Mouse (Mus musculus): ENCODE data around the gene Ddx60. TPM values are rescaled to one million over a fixed set of nuclear protein-coding genes. Genes with fewer than 3 reads are reported as not detected.
A peak's percentile ranks its signal among the peaks of the same experiment; 100 is the strongest.

Gene Ddx60
- polyA plus RNA-seq (2014; fragmentation: Nextera tagmentation; extraction: Ambion mirVana) = 0.37 and 0.84 TPM in 2 replicates

GRCm38 (mm10) chr8:61927777-61928494 lies at the start of gene Ddx60:
Ddx60 (plus strand) TSS chr8:61928087.
- Histone ChIP-seq H3K4me1 (replicated peaks; ENCODE audit: control insufficient read depth, insufficient read depth, low read length) (0 out of 2 replicates have a peak, but pooled peaks cover 4% of the 10 kb centered on the region), H3K9ac (peak within 1 kb of the TSS; percentile 43), H3K4me2 (replicated peaks) (peak within 1 kb of the TSS; percentile 70), H3K27me3 (ENCODE audit: control insufficient read depth, insufficient read depth, low read length) (no peaks in the 10 kb centered on the region), H3K36me3 (replicated peaks; ENCODE audit: control insufficient read depth, insufficient read depth) (no peaks in the 10 kb centered on the region), H3K27ac (no peak within 1 kb of the TSS), H3K4me3 (replicated peaks; ENCODE audit: low read length) (peak within 1 kb of the TSS; percentile 37), H3K9me3 (ENCODE audit: control insufficient read depth, low read length) (no peaks in the 10 kb centered on the region)
- WGBS = 16% methylated on average over 22 of the region's 22 CpGs
- peak; percentile 40 for DNase-seq (ENCODE audit: low spot score)
- ATAC-seq (ENCODE audit: low FRiP score) = 0 out of 2 replicates have a peak, but pooled peaks have one; percentile 14

- ATAC-seq (ENCODE audit: low FRiP score) = no peak
- Histone ChIP-seq H3K4me2 (replicated peaks) (no peak overlapping the region), H3K27ac (no peak overlapping the region), H3K4me1 (replicated peaks; ENCODE audit: control insufficient read depth, insufficient read depth, low read length) (no peaks in the 10 kb centered on the region), H3K36me3 (replicated peaks; ENCODE audit: control insufficient read depth, insufficient read depth) (no peaks in the 10 kb centered on the region), H3K27me3 (ENCODE audit: control insufficient read depth, insufficient read depth, low read length) (no peaks in the 10 kb centered on the region), H3K4me3 (replicated peaks; ENCODE audit: low read length) (no peak overlapping the region), H3K9me3 (ENCODE audit: control insufficient read depth, low read length) (no peaks in the 10 kb centered on the region), H3K9ac (no peak overlapping the region)
- DNase-seq (ENCODE audit: low spot score) = peak; percentile 78
- WGBS = 59% methylated on average over 2 of the region's 2 CpGs
These were observed 33.8 kb upstream of the Ddx60 start for GRCm38 (mm10) chr8:61894062-61894461.

- Histone ChIP-seq H3K27me3 (ENCODE audit: control insufficient read depth, insufficient read depth, low read length) (no peaks in the 10 kb centered on the region), H3K27ac (no peak overlapping the region), H3K4me2 (replicated peaks) (no peak overlapping the region), H3K4me1 (replicated peaks; ENCODE audit: control insufficient read depth, insufficient read depth, low read length) (no peaks in the 10 kb centered on the region), H3K9ac (no peak overlapping the region), H3K36me3 (replicated peaks; ENCODE audit: control insufficient read depth, insufficient read depth) (no peaks in the 10 kb centered on the region), H3K4me3 (replicated peaks; ENCODE audit: low read length) (no peak overlapping the region), H3K9me3 (ENCODE audit: control insufficient read depth, low read length) (no peaks in the 10 kb centered on the region)
- ATAC-seq (ENCODE audit: low FRiP score) (no peak), DNase-seq (ENCODE audit: low spot score) (no peak)
- 92% methylated on average over 1 of the region's 1 CpGs for whole genome bisulfite sequencing
These were observed 31.1 kb upstream of the Ddx60 start for GRCm38 (mm10) chr8:61896742-61897141.

GRCm38 (mm10) chr8:61897402-61897801 lies 30.5 kb upstream of the Ddx60 start:
- Histone ChIP-seq H3K36me3 (replicated peaks; ENCODE audit: control insufficient read depth, insufficient read depth) (no peaks in the 10 kb centered on the region), H3K4me1 (replicated peaks; ENCODE audit: control insufficient read depth, insufficient read depth, low read length) (no peaks in the 10 kb centered on the region), H3K27ac (no peak overlapping the region), H3K9ac (no peak overlapping the region), H3K27me3 (ENCODE audit: control insufficient read depth, insufficient read depth, low read length) (no peaks in the 10 kb centered on the region), H3K4me3 (replicated peaks; ENCODE audit: low read length) (no peak overlapping the region), H3K4me2 (replicated peaks) (no peak overlapping the region), H3K9me3 (ENCODE audit: control insufficient read depth, low read length) (no peaks in the 10 kb centered on the region)
- DNase-seq (ENCODE audit: low spot score) (no peak), ATAC-seq (ENCODE audit: low FRiP score) (no peak)
- 78% methylated on average over 1 of the region's 1 CpGs for WGBS

GRCm38 (mm10) chr8:61901028-61901717 lies 26.7 kb upstream of the Ddx60 start:
- no peak overlapping the region for H3K9ac ChIP-seq
- peak; percentile 65; the same call in 1 of the 2 replicates for ATAC-seq (ENCODE audit: low FRiP score)
- no peaks in the 10 kb centered on the region for H3K4me1 ChIP-seq (replicated peaks; ENCODE audit: control insufficient read depth, insufficient read depth, low read length)
- WGBS = 19% methylated on average over 6 of the region's 6 CpGs
- H3K36me3 ChIP-seq (replicated peaks; ENCODE audit: control insufficient read depth, insufficient read depth) = no peaks in the 10 kb centered on the region
- no peaks in the 10 kb centered on the region for H3K27me3 ChIP-seq (ENCODE audit: control insufficient read depth, insufficient read depth, low read length)
- no peak overlapping the region for H3K4me3 ChIP-seq (replicated peaks; ENCODE audit: low read length)
- no peak overlapping the region for H3K4me2 ChIP-seq (replicated peaks)
- no peaks in the 10 kb centered on the region for H3K9me3 ChIP-seq (ENCODE audit: control insufficient read depth, low read length)
- no peak overlapping the region for H3K27ac ChIP-seq
- DNase-seq (ENCODE audit: low spot score) = no peak

- DNase-seq (ENCODE audit: low spot score) (no peak), ATAC-seq (ENCODE audit: low FRiP score) (no peak)
- H3K4me1 ChIP-seq (replicated peaks; ENCODE audit: control insufficient read depth, insufficient read depth, low read length) = no peaks in the 10 kb centered on the region
- no peak within 1 kb of the TSS for H3K4me3 ChIP-seq (replicated peaks; ENCODE audit: low read length)
- H3K4me2 ChIP-seq (replicated peaks) = no peak within 1 kb of the TSS
- no peaks in the 10 kb centered on the region for H3K27me3 ChIP-seq (ENCODE audit: control insufficient read depth, insufficient read depth, low read length)
- no peak within 1 kb of the TSS for H3K27ac ChIP-seq
- no peaks in the 10 kb centered on the region for H3K9me3 ChIP-seq (ENCODE audit: control insufficient read depth, low read length)
- no peaks in the 10 kb centered on the region for H3K36me3 ChIP-seq (replicated peaks; ENCODE audit: control insufficient read depth, insufficient read depth)
- WGBS = 84% methylated on average over 5 of the region's 5 CpGs
- no peak within 1 kb of the TSS for H3K9ac ChIP-seq
These were observed 25.4 kb upstream of the Ddx60 start, which contains the start of gene Palld for GRCm38 (mm10) chr8:61902521-61902920. Palld (minus strand) TSS chr8:61902690.

- Histone ChIP-seq H3K27ac (no peak overlapping the region), H3K27me3 (ENCODE audit: control insufficient read depth, insufficient read depth, low read length) (no peaks in the 10 kb centered on the region), H3K4me3 (replicated peaks; ENCODE audit: low read length) (no peak overlapping the region), H3K9me3 (ENCODE audit: control insufficient read depth, low read length) (no peaks in the 10 kb centered on the region), H3K4me2 (replicated peaks) (no peak overlapping the region), H3K4me1 (replicated peaks; ENCODE audit: control insufficient read depth, insufficient read depth, low read length) (no peaks in the 10 kb centered on the region), H3K9ac (no peak overlapping the region), H3K36me3 (replicated peaks; ENCODE audit: control insufficient read depth, insufficient read depth) (no peaks in the 10 kb centered on the region)
- ATAC-seq (ENCODE audit: low FRiP score) (no peak), DNase-seq (ENCODE audit: low spot score) (no peak)
- WGBS = 78% methylated on average over 13 of the region's 13 CpGs
These were observed 19.3 kb upstream of the Ddx60 start for GRCm38 (mm10) chr8:61908303-61909215.

GRCm38 (mm10) chr8:61909313-61909712 lies 18.6 kb upstream of the Ddx60 start:
- H3K4me3 ChIP-seq (replicated peaks; ENCODE audit: low read length) = no peak overlapping the region
- H3K4me2 ChIP-seq (replicated peaks) = no peak overlapping the region
- H3K27ac ChIP-seq = no peak overlapping the region
- no peaks in the 10 kb centered on the region for H3K36me3 ChIP-seq (replicated peaks; ENCODE audit: control insufficient read depth, insufficient read depth)
- ATAC-seq (ENCODE audit: low FRiP score) (no peak), DNase-seq (ENCODE audit: low spot score) (no peak)
- no peaks in the 10 kb centered on the region for H3K27me3 ChIP-seq (ENCODE audit: control insufficient read depth, insufficient read depth, low read length)
- 90% methylated on average over 3 of the region's 3 CpGs for WGBS
- H3K4me1 ChIP-seq (replicated peaks; ENCODE audit: control insufficient read depth, insufficient read depth, low read length) = no peaks in the 10 kb centered on the region
- no peak overlapping the region for H3K9ac ChIP-seq
- H3K9me3 ChIP-seq (ENCODE audit: control insufficient read depth, low read length) = no peaks in the 10 kb centered on the region

GRCm38 (mm10) chr8:61912817-61913216 lies 15.1 kb upstream of the Ddx60 start:
- H3K9me3 ChIP-seq (ENCODE audit: control insufficient read depth, low read length) = no peaks in the 10 kb centered on the region
- H3K4me3 ChIP-seq (replicated peaks; ENCODE audit: low read length) = no peak overlapping the region
- no peak overlapping the region for H3K27ac ChIP-seq
- H3K4me2 ChIP-seq (replicated peaks) = no peak overlapping the region
- no peaks in the 10 kb centered on the region for H3K36me3 ChIP-seq (replicated peaks; ENCODE audit: control insufficient read depth, insufficient read depth)
- no peak overlapping the region for H3K9ac ChIP-seq
- DNase-seq (ENCODE audit: low spot score) (no peak), ATAC-seq (ENCODE audit: low FRiP score) (no peak)
- WGBS = 96% methylated on average over 5 of the region's 5 CpGs
- no peaks in the 10 kb centered on the region for H3K27me3 ChIP-seq (ENCODE audit: control insufficient read depth, insufficient read depth, low read length)
- no peaks in the 10 kb centered on the region for H3K4me1 ChIP-seq (replicated peaks; ENCODE audit: control insufficient read depth, insufficient read depth, low read length)
